ENCODE assay signal across 9 mouse cellular contexts in genomic region chr3:104441435-104441834, GRCm38 (mm10).
DNase-seq lines count a peak whose midpoint lies in the region; ATAC-seq lines count a peak whose summit lies in the region.
"Had no signal": no experiment of that assay in that cellular context is flagged by ENCODE, and none has a peak within 500 bp of the region (broad histone marks: within the 10 kb centered on the region; RNA-seq: fewer than 3 reads in every experiment).

No protein-coding gene starts in this region.

- DNase-seq in heart, adult 8-10 months (ENCODE audit: low spot score): no peak
- no peak for DNase-seq in liver, embryonic 13.5 days
- no peak for DNase-seq in left cerebral cortex, adult 11 months (ENCODE audit: low spot score)
- no peak for DNase-seq in embryo, embryonic 11 days

- 0 out of 2 replicates have a peak overlapping the region, but pooled peaks have one; percentile 57 for H3K9ac ChIP-seq in heart, embryonic 14.5 days (ENCODE audit: low read length)
- H3K9ac ChIP-seq in forebrain, embryonic 12.5 days: no peak overlapping the region
- no peak overlapping the region for H3K9ac ChIP-seq in liver, embryonic 13.5 days
- H3K9ac ChIP-seq in neural tube, embryonic 14.5 days (replicated peaks; ENCODE audit: low read depth, low read length): no peak overlapping the region

- H3K27me3 ChIP-seq in heart, embryonic 14.5 days (ENCODE audit: control insufficient read depth, insufficient read depth, low read length): no peaks in the 10 kb centered on the region
- H3K27me3 ChIP-seq in forebrain, embryonic 12.5 days: no peaks in the 10 kb centered on the region
- no peaks in the 10 kb centered on the region for H3K27me3 ChIP-seq in liver, embryonic 13.5 days
- no peaks in the 10 kb centered on the region for H3K27me3 ChIP-seq in neural tube, embryonic 14.5 days (ENCODE audit: control insufficient read depth, insufficient read depth, low read length)

- WGBS in heart, embryonic 14.5 days: 61% methylated on average over 7 of the region's 7 CpGs
- 85% methylated on average over 7 of the region's 7 CpGs for WGBS in forebrain, embryonic 12.5 days
- 55% methylated on average over 7 of the region's 7 CpGs for WGBS in liver, embryonic 13.5 days (ENCODE audit: insufficient replicate concordance)
- 87% methylated on average over 7 of the region's 7 CpGs for WGBS in neural tube, embryonic 14.5 days

- no peaks in the 10 kb centered on the region for H3K9me3 ChIP-seq in heart, embryonic 14.5 days (ENCODE audit: control insufficient read depth, low read length)
- H3K9me3 ChIP-seq in forebrain, embryonic 12.5 days: no peaks in the 10 kb centered on the region
- no peaks in the 10 kb centered on the region for H3K9me3 ChIP-seq in liver, embryonic 13.5 days (replicated peaks)
- no peaks in the 10 kb centered on the region for H3K9me3 ChIP-seq in neural tube, embryonic 14.5 days (ENCODE audit: control insufficient read depth, low read length)
- H3K9me3 ChIP-seq: G1E had no signal

- ATAC-seq in heart, embryonic 14.5 days (ENCODE audit: insufficient number of reproducible peaks, insufficient read depth, low FRiP score, low read depth): peak; percentile 13; the same call in 1 of the 2 replicates
- no peak for ATAC-seq in forebrain, embryonic 12.5 days (ENCODE audit: low FRiP score)
- peak; percentile 39 for ATAC-seq in liver, embryonic 13.5 days (ENCODE audit: low read depth)
- no peak; the same call in 1 of the 2 replicates for ATAC-seq in neural tube, embryonic 14.5 days (ENCODE audit: low read depth)
- ATAC-seq in inflammation-experienced regulatory T-cells, adult 6 months: no peak

- peak overlapping the region; percentile 82 to 83 for H3K27ac ChIP-seq in heart, embryonic 14.5 days (replicated peaks in 1 of 2; ENCODE audit: control insufficient read depth in 1 of 2, insufficient read depth in 1 of 2, low read depth in 2 of 2, low read length in 2 of 2)
- peak overlapping the region; percentile 61 for H3K27ac ChIP-seq in forebrain, embryonic 12.5 days
- H3K27ac ChIP-seq in liver, embryonic 13.5 days: peak overlapping the region; percentile 66
- H3K27ac ChIP-seq in neural tube, embryonic 14.5 days (ENCODE audit: low read depth, low read length): peak overlapping the region; percentile 52; the same call in 1 of the 2 replicates

- peak overlapping the region in 1 of 2 experiments; percentile 17; a peak in 1 of 4 replicates for H3K4me3 ChIP-seq in heart, embryonic 14.5 days (ENCODE audit: control insufficient read depth in 1 of 2, insufficient read depth in 1 of 2, low read depth in 1 of 2, low read length in 2 of 2)
- no peak overlapping the region for H3K4me3 ChIP-seq in forebrain, embryonic 12.5 days (replicated peaks)
- H3K4me3 ChIP-seq in liver, embryonic 13.5 days (replicated peaks): peak overlapping the region; percentile 16; the same call in 1 of the 2 replicates
- H3K4me3 ChIP-seq in neural tube, embryonic 14.5 days (ENCODE audit: low read depth, low read length): no peak overlapping the region

- peak overlapping the region; percentile 61 for H3K4me2 ChIP-seq in heart, embryonic 14.5 days (ENCODE audit: low read length)
- H3K4me2 ChIP-seq in forebrain, embryonic 12.5 days: no peak overlapping the region
- H3K4me2 ChIP-seq in liver, embryonic 13.5 days: peak overlapping the region; percentile 46
- H3K4me2 ChIP-seq in neural tube, embryonic 14.5 days (ENCODE audit: low read depth, low read length): no peak overlapping the region

- no peaks in the 10 kb centered on the region for H3K36me3 ChIP-seq in heart, embryonic 14.5 days (ENCODE audit: control insufficient read depth, insufficient read depth, low read length)
- H3K36me3 ChIP-seq in forebrain, embryonic 12.5 days (replicated peaks): no peaks in the 10 kb centered on the region
- no peaks in the 10 kb centered on the region for H3K36me3 ChIP-seq in liver, embryonic 13.5 days
- no peaks in the 10 kb centered on the region for H3K36me3 ChIP-seq in neural tube, embryonic 14.5 days (ENCODE audit: control insufficient read depth, insufficient read depth, low read length)
- H3K36me3 ChIP-seq: G1E had no signal

- peaks cover 18 to 25% of the 10 kb centered on the region in 2 experiments for H3K4me1 ChIP-seq in heart, embryonic 14.5 days (ENCODE audit: control insufficient read depth in 2 of 2, insufficient read depth in 2 of 2, low read length in 2 of 2)
- peaks cover 8% of the 10 kb centered on the region for H3K4me1 ChIP-seq in forebrain, embryonic 12.5 days
- H3K4me1 ChIP-seq in liver, embryonic 13.5 days (replicated peaks): peaks cover 18% of the 10 kb centered on the region; the same call in 1 of the 2 replicates
- no peaks in the 10 kb centered on the region for H3K4me1 ChIP-seq in neural tube, embryonic 14.5 days (ENCODE audit: control insufficient read depth, insufficient read depth, low read length)

Comparison
In these comparisons a context has a peak if more than half of its experiments do, and no peak if none do; other contexts are left out.
1. ATAC-seq: peak in heart, embryonic 14.5 days (single experiment) and liver, embryonic 13.5 days (single experiment); none in forebrain, embryonic 12.5 days (single experiment), neural tube, embryonic 14.5 days (single experiment) and inflammation-experienced regulatory T-cells, adult 6 months (single experiment).
2. H3K4me2 ChIP-seq: peak in heart, embryonic 14.5 days (single experiment) and liver, embryonic 13.5 days (single experiment); none in forebrain, embryonic 12.5 days (single experiment) and neural tube, embryonic 14.5 days (single experiment).
3. Peak in every context shown above with its lines, with median percentiles within 50 percentile points of each other: H3K27ac ChIP-seq.